Mouse (Mus musculus) layer of hippocampus, adult 9-10 months (tissue): ENCODE data around the gene Ifnb1.

Experiments used
- DNase-seq: peaks from one replicate; pipeline ENCODE4 v3.0.0; 2022; ENCODE audit warnings: low spot score

Gene Ifnb1

GRCm38 (mm10) chr4:88501247-88501646 lies 21.3 kb downstream of the Ifnb1 start:
- no peak for DNase-seq

DNA sequence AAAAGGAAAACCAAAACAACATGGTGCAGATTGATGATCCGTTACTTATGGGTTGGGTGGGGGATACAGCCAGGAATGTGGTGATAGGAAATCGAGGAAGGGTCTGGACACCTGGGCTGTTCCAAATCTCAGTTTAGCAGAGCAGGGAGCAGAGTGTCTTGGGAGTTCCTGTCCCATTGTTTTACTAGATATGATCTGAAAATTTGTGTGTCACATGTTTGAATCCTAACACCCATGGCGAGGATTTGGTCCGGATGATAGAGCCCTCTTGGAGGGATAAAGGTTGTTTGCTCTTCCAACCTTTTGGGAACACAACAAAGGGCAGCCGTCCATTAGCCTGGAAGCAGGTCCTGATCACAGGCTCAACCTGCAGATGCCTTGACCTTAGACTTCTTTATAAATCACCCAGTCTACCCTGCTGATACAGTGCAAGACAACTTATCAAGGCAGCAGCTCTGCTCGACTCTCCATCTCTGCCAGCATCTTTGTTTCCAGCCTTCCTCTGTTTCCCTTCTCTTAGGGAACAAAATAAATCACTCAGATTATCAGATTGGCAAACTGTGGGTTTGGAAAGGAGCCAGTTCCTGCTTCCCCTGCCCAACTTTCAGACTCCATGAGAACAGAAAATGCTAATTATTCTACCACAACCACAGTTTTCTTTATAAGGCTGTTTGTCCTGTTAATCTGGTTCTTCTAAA lies 26.1 kb downstream of the Ifnb1 start:
- no peak for DNase-seq

DNA sequence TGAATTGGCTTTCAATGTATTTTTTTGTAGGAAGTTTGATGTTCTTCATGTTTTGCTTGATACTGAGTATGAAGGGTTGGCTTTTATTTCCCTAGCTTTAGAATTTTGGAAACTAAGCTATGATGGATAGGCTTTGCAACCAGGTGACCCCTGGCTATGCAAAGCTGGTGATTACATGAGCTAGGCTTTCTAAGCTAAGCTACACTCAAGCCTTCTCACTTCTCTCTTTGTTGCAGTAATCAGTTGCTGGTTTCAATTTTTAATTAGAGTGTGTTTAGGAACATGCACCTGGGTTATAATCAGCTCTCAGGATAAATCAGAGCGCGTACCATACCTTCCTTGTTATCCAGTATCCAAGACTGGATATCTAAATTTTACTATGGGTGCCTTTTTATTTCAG lies 33.0 kb downstream of the Ifnb1 start:
- no peak for DNase-seq

GRCm38 (mm10) chr4:88488107-88488506 lies 34.5 kb downstream of the Ifnb1 start:
- DNase-seq = no peak

- DNase-seq = no peak
Observed at GRCm38 (mm10) chr4:88480130-88480529, 42.4 kb downstream of the Ifnb1 start.

DNA sequence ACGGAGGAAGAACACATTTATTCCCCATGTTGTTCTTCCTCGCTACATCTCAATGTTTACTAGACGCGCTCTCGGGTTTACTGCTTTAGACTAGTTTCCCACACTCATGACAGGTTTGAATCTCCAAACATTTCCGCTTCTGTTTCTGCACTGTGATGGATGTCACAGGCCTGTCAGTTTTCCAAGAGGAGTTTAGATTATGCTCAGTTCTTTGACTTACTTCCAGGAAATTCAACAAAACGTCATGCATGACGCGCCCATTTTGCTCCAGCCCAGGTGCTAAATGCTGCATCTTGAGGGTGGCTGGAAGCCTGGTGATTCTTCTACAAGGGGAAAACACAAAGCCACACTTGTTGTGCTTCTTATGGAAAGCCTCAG lies 43.8 kb downstream of the Ifnb1 start:
- no peak for DNase-seq

GRCm38 (mm10) chr4:88478177-88478808 lies 44.3 kb downstream of the Ifnb1 start:
- DNase-seq = no peak

DNA sequence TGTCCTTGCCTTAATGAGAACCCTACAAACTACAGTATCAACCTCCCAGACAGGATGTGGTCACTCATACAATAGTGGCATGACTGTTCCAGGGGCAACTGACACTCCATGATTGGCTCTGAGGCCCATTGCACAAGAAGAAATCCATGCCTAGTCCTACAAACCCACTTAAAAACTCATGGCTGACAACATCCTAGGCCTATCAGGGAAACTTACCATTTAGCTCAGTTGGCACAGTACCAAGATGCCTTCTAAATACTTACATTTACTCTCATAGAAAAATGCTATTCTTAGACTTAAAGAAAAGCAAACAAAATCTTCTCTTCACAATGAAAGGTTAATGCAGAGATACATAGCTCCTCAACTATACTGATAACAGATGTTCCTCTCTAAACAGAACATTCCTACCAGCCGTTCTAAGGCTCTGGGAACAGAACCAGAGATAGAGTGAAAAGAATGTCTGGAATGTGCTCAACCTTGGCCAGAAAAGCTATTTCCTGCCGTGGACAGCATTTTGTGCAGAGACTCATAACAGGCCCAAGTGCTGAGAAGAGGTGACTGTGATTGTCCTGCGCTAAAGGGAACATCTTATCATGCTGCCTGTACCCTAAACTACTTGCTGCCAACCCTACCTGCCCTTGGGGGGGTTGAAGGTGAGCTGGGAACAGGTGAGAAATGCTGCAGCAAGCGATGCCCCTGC lies 45.9 kb downstream of the Ifnb1 start:
- no peak for DNase-seq

GRCm38 (mm10) chr4:88476084-88476483 lies 46.5 kb downstream of the Ifnb1 start:
- no peak for DNase-seq
